Mouse (Mus musculus): ENCODE results near the gene Gm20767. TPM values are rescaled to one million over a fixed set of nuclear protein-coding genes. Genes with fewer than 3 reads are reported as not detected.

Gm20767 gene
- polyA plus RNA-seq (2012; ENCODE audit: low replicate concordance): not detected in 2 replicates

DNA sequence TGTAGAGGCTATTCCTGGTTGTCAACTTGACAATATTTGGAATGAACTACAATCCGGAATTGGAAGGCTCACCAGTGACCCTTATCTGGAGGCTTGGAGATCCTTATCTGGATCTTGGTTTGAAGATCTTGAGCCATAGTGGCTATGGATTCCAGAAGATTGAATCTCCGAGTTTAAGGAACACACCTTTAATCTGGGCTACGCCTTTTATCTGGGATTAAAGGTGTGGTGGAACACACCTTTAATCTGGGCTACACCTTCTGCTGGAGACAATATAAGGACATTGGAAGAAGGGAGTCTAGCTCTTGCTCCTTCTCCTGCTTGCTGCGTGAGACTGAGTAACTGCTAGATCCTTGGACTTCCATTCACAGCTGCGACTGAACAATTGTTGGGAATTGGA, at the start of gene Gm20767:
Gene Gm20767, plus strand, starts transcription at position 301 of the 400 bp plus-strand sequence.

DNA sequence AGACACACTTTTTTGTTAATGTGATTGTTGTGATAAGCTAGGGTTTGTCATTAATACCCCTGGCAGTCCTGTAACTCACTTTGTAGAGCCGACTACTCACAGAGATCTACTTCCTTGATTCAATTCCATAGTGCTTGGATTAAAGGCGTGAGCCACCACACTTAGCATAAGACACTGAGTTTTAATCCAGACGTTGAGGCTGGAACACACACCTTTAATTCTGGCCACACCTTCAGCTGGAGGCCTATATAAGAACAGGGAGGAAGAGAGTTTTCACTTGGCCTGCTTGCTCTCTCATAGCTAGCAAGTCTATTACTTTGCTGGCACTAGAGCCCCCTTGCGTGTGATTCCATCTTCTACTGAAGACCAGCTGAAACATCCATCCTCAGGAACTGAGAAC, 32.1 kb downstream of the Gm20767 start, which contains the start of gene Gm21818:
Gene Gm21818, plus strand, starts transcription at position 301 of the 400 bp plus-strand sequence.

Other genes starting within 250 kb of the Gm20767 start
- not detected in 2 replicates for gene Tcstv1, start 245.5 kb upstream of the Gm20767 start, polyA plus RNA-seq (2012; ENCODE audit: low replicate concordance)
- not detected in 2 replicates for gene Gm21761, start 211.0 kb upstream of the Gm20767 start, polyA plus RNA-seq (2012; ENCODE audit: low replicate concordance)
- not detected in 2 replicates for gene B020031M17Rik, start 189.4 kb upstream of the Gm20767 start, polyA plus RNA-seq (2012; ENCODE audit: low replicate concordance)
- 0.29 TPM in 1 of 2 replicates, not detected in the other for gene Gm36079, start 113.2 kb upstream of the Gm20767 start, polyA plus RNA-seq (2012; ENCODE audit: low replicate concordance)
- 1.4 and 1.8 TPM in 2 replicates for gene Gm21188, start 88.1 kb upstream of the Gm20767 start, polyA plus RNA-seq (2012; ENCODE audit: low replicate concordance)
- gene Gm21818, start 32.2 kb downstream of the Gm20767 start, polyA plus RNA-seq (2012; ENCODE audit: low replicate concordance): not detected in 2 replicates
- 0.94 and 2.4 TPM in 2 replicates for gene Gm21762, start 75.7 kb downstream of the Gm20767 start, polyA plus RNA-seq (2012; ENCODE audit: low replicate concordance)
- not detected in 2 replicates for gene Gm21731, start 98.9 kb downstream of the Gm20767 start, polyA plus RNA-seq (2012; ENCODE audit: low replicate concordance)
- gene AF067061, start 122.9 kb downstream of the Gm20767 start, polyA plus RNA-seq (2012; ENCODE audit: low replicate concordance): not detected in 2 replicates
- gene BC147527, start 160.1 kb downstream of the Gm20767 start, polyA plus RNA-seq (2012; ENCODE audit: low replicate concordance): 1.6 and 1.8 TPM in 2 replicates
- gene Tcstv3, start 176.6 kb downstream of the Gm20767 start, polyA plus RNA-seq (2012; ENCODE audit: low replicate concordance): not detected in 2 replicates